Mouse (Mus musculus): ENCODE data around the gene Ankrd6. TPM values are rescaled to one million over a fixed set of nuclear protein-coding genes. Genes with fewer than 3 reads are reported as not detected.

Gene Ankrd6
- polyA plus RNA-seq, 1 experiment from 2014 or later = 20.8 TPM

DNA sequence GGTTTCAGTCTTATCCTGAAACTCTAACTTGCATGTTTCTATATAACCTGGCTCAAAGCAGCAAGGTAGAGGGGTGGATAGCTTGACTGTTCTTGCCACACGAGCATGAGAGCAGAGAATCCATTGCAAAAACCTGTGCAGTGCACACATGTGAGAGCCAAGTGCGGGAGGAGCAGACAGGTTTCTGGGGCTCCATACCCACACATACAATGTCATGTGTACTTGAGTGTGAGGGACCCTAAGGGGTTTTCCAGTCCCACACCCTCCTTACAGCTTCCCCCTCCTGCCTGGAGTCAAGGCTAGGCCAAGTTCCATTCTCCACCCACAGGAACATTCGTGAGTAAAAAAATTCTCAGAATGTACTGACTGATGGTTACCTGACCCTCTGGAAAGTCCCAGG, 10.8 kb upstream of the Ankrd6 start:
- Histone ChIP-seq H3K9ac (replicated peaks; ENCODE audit: low read depth, low read length) (no peak overlapping the region), H3K36me3 (ENCODE audit: control insufficient read depth, insufficient read depth, low read length) (no peaks in the 10 kb centered on the region), H3K27ac (ENCODE audit: low read depth, low read length) (no peak overlapping the region), H3K4me3 (ENCODE audit: low read depth, low read length) (no peak overlapping the region), H3K9me3 (ENCODE audit: control insufficient read depth, low read length) (no peaks in the 10 kb centered on the region), H3K4me2 (ENCODE audit: low read depth, low read length) (no peak overlapping the region), H3K4me1 (ENCODE audit: control insufficient read depth, insufficient read depth, low read length) (no peaks in the 10 kb centered on the region), H3K27me3 (ENCODE audit: control insufficient read depth, insufficient read depth, low read length) (no peaks in the 10 kb centered on the region)
- WGBS = 92% methylated on average over 3 of the region's 3 CpGs
- no peak for ATAC-seq (ENCODE audit: low read depth)

GRCm38 (mm10) chr4:32956423-32956822, 5.8 kb upstream of the Ankrd6 start:
- no peaks in the 10 kb centered on the region for H3K36me3 ChIP-seq (ENCODE audit: control insufficient read depth, insufficient read depth, low read length)

DNA sequence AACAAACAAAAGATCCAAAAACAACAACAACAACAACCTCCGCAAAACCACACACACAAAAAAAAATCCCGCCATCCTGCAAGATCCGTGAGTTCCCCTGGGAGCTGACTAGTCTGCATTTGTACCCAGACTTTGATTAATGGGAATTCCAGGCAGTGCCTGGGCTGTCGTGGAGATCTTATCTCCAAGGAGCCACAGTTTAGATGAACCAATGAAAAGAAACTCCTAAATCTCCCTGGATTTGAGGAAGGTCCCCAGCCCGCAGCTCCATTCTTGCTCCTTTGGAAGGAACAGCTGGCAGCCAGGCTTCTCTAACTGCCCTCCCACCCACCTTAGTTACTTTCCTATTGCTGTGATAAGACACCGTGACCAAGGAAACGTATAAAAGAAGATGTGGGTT, 2.0 kb upstream of the Ankrd6 start:
- no peak for ATAC-seq (ENCODE audit: low read depth)
- Histone ChIP-seq H3K27ac (ENCODE audit: low read depth, low read length) (no peak overlapping the region), H3K9me3 (ENCODE audit: control insufficient read depth, low read length) (no peaks in the 10 kb centered on the region), H3K36me3 (ENCODE audit: control insufficient read depth, insufficient read depth, low read length) (no peaks in the 10 kb centered on the region), H3K4me1 (ENCODE audit: control insufficient read depth, insufficient read depth, low read length) (0 out of 2 replicates have a peak, but pooled peaks cover 3% of the 10 kb centered on the region), H3K9ac (replicated peaks; ENCODE audit: low read depth, low read length) (no peak overlapping the region), H3K4me2 (ENCODE audit: low read depth, low read length) (0 out of 2 replicates have a peak overlapping the region, but pooled peaks have one; percentile 81), H3K4me3 (ENCODE audit: low read depth, low read length) (no peak overlapping the region; the same call in 1 of the 2 replicates), H3K27me3 (ENCODE audit: control insufficient read depth, insufficient read depth, low read length) (no peaks in the 10 kb centered on the region)
- 9% methylated on average over 7 of the region's 7 CpGs for WGBS

More at GRCm38 (mm10) chr4:32956423-32956822, 5.8 kb upstream of the Ankrd6 start:
- H3K4me2 ChIP-seq (ENCODE audit: low read depth, low read length) = no peak overlapping the region
- H3K4me3 ChIP-seq (ENCODE audit: low read depth, low read length) = no peak overlapping the region
- H3K27me3 ChIP-seq (ENCODE audit: control insufficient read depth, insufficient read depth, low read length) = no peaks in the 10 kb centered on the region
- H3K27ac ChIP-seq (ENCODE audit: low read depth, low read length) = no peak overlapping the region
- H3K4me1 ChIP-seq (ENCODE audit: control insufficient read depth, insufficient read depth, low read length) = 0 out of 2 replicates have a peak, but pooled peaks cover 2% of the 10 kb centered on the region
- no peak overlapping the region for H3K9ac ChIP-seq (replicated peaks; ENCODE audit: low read depth, low read length)
- WGBS = 35% methylated on average over 2 of the region's 2 CpGs
- no peaks in the 10 kb centered on the region for H3K9me3 ChIP-seq (ENCODE audit: control insufficient read depth, low read length)
- no peak for ATAC-seq (ENCODE audit: low read depth)

- 5% methylated on average over 34 of the region's 34 CpGs for WGBS
- H3K9ac ChIP-seq (replicated peaks; ENCODE audit: low read depth, low read length) = peak overlapping the region; percentile 58
- H3K27me3 ChIP-seq (ENCODE audit: control insufficient read depth, insufficient read depth, low read length) = no peaks in the 10 kb centered on the region
- ATAC-seq (ENCODE audit: low read depth) = peak; percentile 62; the same call in 1 of the 2 replicates
- no peaks in the 10 kb centered on the region for H3K36me3 ChIP-seq (ENCODE audit: control insufficient read depth, insufficient read depth, low read length)
- 0 out of 2 replicates have a peak, but pooled peaks cover 5% of the 10 kb centered on the region for H3K4me1 ChIP-seq (ENCODE audit: control insufficient read depth, insufficient read depth, low read length)
- H3K9me3 ChIP-seq (ENCODE audit: control insufficient read depth, low read length) = no peaks in the 10 kb centered on the region
- H3K4me3 ChIP-seq (ENCODE audit: low read depth, low read length) = peak overlapping the region; percentile 65
- H3K4me2 ChIP-seq (ENCODE audit: low read depth, low read length) = peak overlapping the region; percentile 81
- no peak overlapping the region for H3K27ac ChIP-seq (ENCODE audit: low read depth, low read length)
Measured at GRCm38 (mm10) chr4:32951035-32951940, 647 bp upstream of the Ankrd6 start.

DNA sequence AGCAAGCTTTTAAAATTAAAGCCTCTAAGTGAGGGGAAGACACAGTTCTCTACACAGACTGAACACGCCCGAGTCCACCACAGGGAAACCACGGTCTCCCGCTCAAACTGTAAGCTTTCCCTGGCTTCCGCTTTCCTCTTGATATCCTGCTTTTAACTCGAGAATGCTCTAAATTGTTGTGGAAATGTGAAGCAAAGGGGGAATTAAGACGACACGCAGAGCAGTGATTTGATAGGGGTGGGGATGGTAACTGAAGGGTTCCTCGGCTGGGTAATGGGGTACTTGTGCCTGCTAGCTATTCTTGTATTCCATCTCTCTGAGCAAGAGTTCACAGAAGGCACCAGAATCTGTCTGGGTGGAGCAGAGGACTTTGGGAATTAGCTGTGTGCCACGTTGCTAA, 1.9 kb downstream of the Ankrd6 start:
- H3K9ac ChIP-seq (replicated peaks; ENCODE audit: low read depth, low read length) = no peak overlapping the region
- no peaks in the 10 kb centered on the region for H3K36me3 ChIP-seq (ENCODE audit: control insufficient read depth, insufficient read depth, low read length)
- H3K4me2 ChIP-seq (ENCODE audit: low read depth, low read length) = peak overlapping the region; percentile 2; the same call in 1 of the 2 replicates
- ATAC-seq (ENCODE audit: low read depth) = no peak
- H3K27ac ChIP-seq (ENCODE audit: low read depth, low read length) = no peak overlapping the region
- no peak overlapping the region for H3K4me3 ChIP-seq (ENCODE audit: low read depth, low read length)
- 0 out of 2 replicates have a peak, but pooled peaks cover 5% of the 10 kb centered on the region for H3K4me1 ChIP-seq (ENCODE audit: control insufficient read depth, insufficient read depth, low read length)
- no peaks in the 10 kb centered on the region for H3K27me3 ChIP-seq (ENCODE audit: control insufficient read depth, insufficient read depth, low read length)
- 55% methylated on average over 10 of the region's 10 CpGs for WGBS
- no peaks in the 10 kb centered on the region for H3K9me3 ChIP-seq (ENCODE audit: control insufficient read depth, low read length)

DNA sequence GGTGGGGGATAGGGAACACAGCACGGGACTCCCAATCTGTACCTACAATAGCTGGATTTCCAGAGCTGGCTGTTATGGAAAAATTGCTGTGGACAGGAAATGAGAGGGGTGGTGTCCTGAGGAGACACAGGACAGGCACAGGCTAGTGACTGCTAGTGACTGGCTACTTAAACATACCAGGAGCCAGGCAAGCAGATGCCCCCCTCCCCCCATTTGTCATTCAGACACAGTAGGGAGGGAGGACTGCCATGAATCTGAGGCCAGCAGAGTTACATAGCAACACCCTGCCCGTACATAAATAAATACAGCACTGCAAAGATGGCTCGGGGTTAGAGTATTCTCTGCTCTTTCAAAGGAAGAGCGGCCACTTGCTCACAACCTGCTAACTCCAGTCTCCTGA, 3.0 kb downstream of the Ankrd6 start:
- no peak for ATAC-seq (ENCODE audit: low read depth)
- no peak overlapping the region for H3K9ac ChIP-seq (replicated peaks; ENCODE audit: low read depth, low read length)
- 0 out of 2 replicates have a peak overlapping the region, but pooled peaks have one; percentile 4 for H3K4me2 ChIP-seq (ENCODE audit: low read depth, low read length)
- 0 out of 2 replicates have a peak, but pooled peaks cover 5% of the 10 kb centered on the region for H3K4me1 ChIP-seq (ENCODE audit: control insufficient read depth, insufficient read depth, low read length)
- no peaks in the 10 kb centered on the region for H3K9me3 ChIP-seq (ENCODE audit: control insufficient read depth, low read length)
- WGBS = 13% methylated on average over 4 of the region's 4 CpGs
- no peak overlapping the region for H3K27ac ChIP-seq (ENCODE audit: low read depth, low read length)
- H3K4me3 ChIP-seq (ENCODE audit: low read depth, low read length) = no peak overlapping the region
- no peaks in the 10 kb centered on the region for H3K36me3 ChIP-seq (ENCODE audit: control insufficient read depth, insufficient read depth, low read length)
- H3K27me3 ChIP-seq (ENCODE audit: control insufficient read depth, insufficient read depth, low read length) = no peaks in the 10 kb centered on the region

DNA sequence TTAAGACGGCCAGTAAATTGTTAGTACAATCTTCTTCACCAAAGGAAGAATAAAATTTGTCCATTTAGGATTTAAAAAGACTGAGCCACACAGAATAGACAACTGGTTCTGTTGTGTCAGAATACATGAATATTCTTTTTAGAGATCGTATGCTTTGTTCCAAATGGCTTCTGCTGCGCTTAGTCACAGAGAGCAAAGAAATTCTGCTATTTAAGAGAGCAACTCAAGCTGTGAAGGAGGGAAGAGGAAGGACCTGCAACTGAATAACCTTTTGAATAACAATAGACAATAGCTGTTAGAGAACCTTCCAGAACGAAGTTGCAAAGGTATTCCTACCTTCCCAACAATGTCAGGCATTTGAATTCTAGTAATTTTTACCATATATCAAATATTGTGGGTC, 9.7 kb downstream of the Ankrd6 start:
- WGBS = 46% methylated on average over 4 of the region's 4 CpGs
- Histone ChIP-seq H3K27ac (ENCODE audit: low read depth, low read length) (no peak overlapping the region), H3K27me3 (ENCODE audit: control insufficient read depth, insufficient read depth, low read length) (no peaks in the 10 kb centered on the region), H3K9me3 (ENCODE audit: control insufficient read depth, low read length) (no peaks in the 10 kb centered on the region), H3K4me3 (ENCODE audit: low read depth, low read length) (no peak overlapping the region), H3K4me1 (ENCODE audit: control insufficient read depth, insufficient read depth, low read length) (no peaks in the 10 kb centered on the region), H3K36me3 (ENCODE audit: control insufficient read depth, insufficient read depth, low read length) (no peaks in the 10 kb centered on the region), H3K4me2 (ENCODE audit: low read depth, low read length) (no peak overlapping the region), H3K9ac (replicated peaks; ENCODE audit: low read depth, low read length) (no peak overlapping the region)
- ATAC-seq (ENCODE audit: low read depth) = no peak

- H3K4me1 ChIP-seq (ENCODE audit: control insufficient read depth, insufficient read depth, low read length) = no peaks in the 10 kb centered on the region
- 60% methylated on average over 5 of the region's 5 CpGs for WGBS
- no peaks in the 10 kb centered on the region for H3K9me3 ChIP-seq (ENCODE audit: control insufficient read depth, low read length)
- ATAC-seq (ENCODE audit: low read depth) = no peak
- no peaks in the 10 kb centered on the region for H3K36me3 ChIP-seq (ENCODE audit: control insufficient read depth, insufficient read depth, low read length)
- no peak overlapping the region for H3K9ac ChIP-seq (replicated peaks; ENCODE audit: low read depth, low read length)
- H3K27ac ChIP-seq (ENCODE audit: low read depth, low read length) = no peak overlapping the region
- H3K27me3 ChIP-seq (ENCODE audit: control insufficient read depth, insufficient read depth, low read length) = no peaks in the 10 kb centered on the region
- H3K4me2 ChIP-seq (ENCODE audit: low read depth, low read length) = no peak overlapping the region
- H3K4me3 ChIP-seq (ENCODE audit: low read depth, low read length) = no peak overlapping the region
Measured at GRCm38 (mm10) chr4:32939964-32940363, 10.7 kb downstream of the Ankrd6 start.

DNA sequence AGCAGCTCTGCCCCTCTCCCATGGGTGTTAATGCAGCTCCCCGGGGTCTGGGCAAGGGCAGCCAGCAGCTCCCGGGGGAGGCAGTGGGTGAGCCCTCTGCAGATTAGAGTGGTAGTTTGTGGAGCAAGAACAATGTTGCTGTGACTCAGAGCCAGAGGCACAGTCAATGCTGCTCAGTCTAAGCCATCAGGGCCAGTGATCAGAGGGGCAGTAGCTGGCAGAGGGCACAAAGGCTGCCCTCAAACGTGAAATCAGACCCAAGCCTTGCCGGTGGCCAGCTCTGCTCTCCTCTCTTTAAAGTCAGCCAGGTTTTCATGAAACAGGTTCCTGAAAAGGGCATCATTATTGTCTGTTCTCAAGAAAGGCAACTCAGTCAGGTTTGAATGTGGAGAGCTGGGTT, 11.1 kb downstream of the Ankrd6 start:
- Histone ChIP-seq H3K9me3 (ENCODE audit: control insufficient read depth, low read length) (no peaks in the 10 kb centered on the region), H3K4me2 (ENCODE audit: low read depth, low read length) (no peak overlapping the region), H3K4me3 (ENCODE audit: low read depth, low read length) (no peak overlapping the region), H3K9ac (replicated peaks; ENCODE audit: low read depth, low read length) (no peak overlapping the region), H3K27me3 (ENCODE audit: control insufficient read depth, insufficient read depth, low read length) (no peaks in the 10 kb centered on the region), H3K27ac (ENCODE audit: low read depth, low read length) (no peak overlapping the region), H3K36me3 (ENCODE audit: control insufficient read depth, insufficient read depth, low read length) (no peaks in the 10 kb centered on the region), H3K4me1 (ENCODE audit: control insufficient read depth, insufficient read depth, low read length) (no peaks in the 10 kb centered on the region)
- no peak for ATAC-seq (ENCODE audit: low read depth)
- WGBS = 46% methylated on average over 4 of the region's 4 CpGs

Measured in neural tube, embryonic 14.5 days (tissue).